Mouse (Mus musculus): Measurements from ENCODE around the gene Mtmr10.

DNA sequence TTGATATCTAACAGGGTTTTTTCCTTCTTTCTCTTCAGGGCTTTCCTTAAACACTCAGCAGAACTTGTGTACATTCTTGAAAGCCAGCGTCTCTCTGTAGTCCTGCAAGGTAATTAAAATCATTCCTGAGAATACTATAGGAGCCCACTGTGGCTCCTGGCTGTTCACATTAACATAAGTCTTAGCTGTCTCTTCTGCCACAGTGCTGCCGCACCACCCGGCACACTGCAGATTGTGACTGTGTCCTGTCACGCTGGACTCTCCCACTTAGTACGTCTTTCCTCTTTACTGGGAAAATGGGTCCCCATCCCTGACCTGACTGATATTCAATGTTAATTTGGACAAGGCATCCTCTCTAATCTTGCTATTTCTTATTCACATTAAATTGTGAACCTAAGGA is 33.7 kb downstream of the Mtmr10 start:
- TF ChIP-seq CTCF (IDR thresholded peaks at IDR 0.05; ENCODE audit: low read depth, low read length), result no peak
- TF ChIP-seq EP300 (IDR thresholded peaks at IDR 0.05; ENCODE audit: insufficient read depth, low read depth, low read length), result no peak
- TF ChIP-seq POLR2A (IDR thresholded peaks at IDR 0.05; ENCODE audit: insufficient read depth, low read length), result no peak
